Mouse (Mus musculus) forebrain, postnatal 0 days (tissue): Measurements from ENCODE around the gene Nlrc5. TPM values are rescaled to one million over a fixed set of nuclear protein-coding genes. Genes with fewer than 3 reads are reported as not detected.

Source experiments
- ATAC-seq: fragments of 200-750 bp; cut with Nextera tagmentation; 2 replicates; pipeline ENCODE4 v1.8.0; 2017; ENCODE audit warnings: mild to moderate bottlenecking, moderate library complexity
- DNase-seq: peaks from one replicate; pipeline ENCODE4 v3.0.0-alpha.2; 2015
- H3K27ac ChIP-seq: fragments of 300-500 bp; sonication (generic); 2 replicates; pipeline ENCODE4 v1.5.1; 2014; ENCODE audit warnings: low read depth, mild to moderate bottlenecking, antibody characterized with exemption, low read length, moderate library complexity, mixed read lengths
- H3K27me3 ChIP-seq: fragments of 300-500 bp; sonication (generic); 2 replicates; pipeline ENCODE4 v1.6.1; 2014; ENCODE audit warnings: mild to moderate bottlenecking, low read length, mixed read lengths; ENCODE audit not compliant: insufficient read depth
- H3K36me3 ChIP-seq: fragments of 300-500 bp; sonication (generic); 2 replicates; pipeline ENCODE4 v1.6.1; 2014; ENCODE audit warnings: mild to moderate bottlenecking, moderate library complexity; ENCODE audit not compliant: insufficient read depth
- H3K4me1 ChIP-seq: fragments of 300-500 bp; sonication (generic); 2 replicates; pipeline ENCODE4 v1.6.1; 2014; ENCODE audit warnings: antibody characterized with exemption; ENCODE audit not compliant: insufficient read depth
- H3K4me2 ChIP-seq: fragments of 300-500 bp; sonication (generic); 2 replicates; pipeline ENCODE4 v1.6.1; 2014; ENCODE audit warnings: low read depth, mild to moderate bottlenecking, moderate library complexity
- H3K4me3 ChIP-seq: fragments of 300-500 bp; sonication (generic); 2 replicates; pipeline ENCODE4 v1.5.1; 2014; ENCODE audit warnings: low read depth, low read length, mixed read lengths
- H3K9ac ChIP-seq: fragments of 300-500 bp; sonication (generic); 2 replicates; pipeline ENCODE4 v1.6.1; 2014; ENCODE audit warnings: mild to moderate bottlenecking
- H3K9me3 ChIP-seq: fragments of 300-500 bp; sonication (generic); 2 replicates; pipeline ENCODE4 v1.6.1; 2016; ENCODE audit warnings: low read length
- CTCF ChIP-seq: sonication (generic); IDR thresholded peaks from 2 replicates; pipeline ENCODE4 v1.5.1; 2016; ENCODE audit warnings: antibody characterized with exemption, control low read depth, low read depth
- WGBS: fragments of 180-500 bp; shearing (Covaris S2); extraction: QIAGEN DNeasy Blood & Tissue Kit; methylation state at CpG from one replicate; pipeline ENCODE4 v1.1.7; 2014; 5-methylcytosine and 5-hydroxymethylcytosine counted together
- polyA plus RNA-seq: library from polyadenylated mRNA; unstranded; fragments of >200 nt; fragmentation: Nextera tagmentation; extraction: Ambion mirVana; gene quantifications from 2 replicates; pipeline ENCODE4 v1.2.1, GENCODE M21; 2015
- total RNA-seq: library from RNA; depleted of rRNA; stranded (reverse); fragments of >200 nt; gene quantifications from 2 replicates; pipeline ENCODE4 v1.2.3, GENCODE M21; 2014

Nlrc5 gene
- total and polyA plus RNA-seq, 2 experiments from 2014 or later: 0.36 to 1.6 TPM

DNA sequence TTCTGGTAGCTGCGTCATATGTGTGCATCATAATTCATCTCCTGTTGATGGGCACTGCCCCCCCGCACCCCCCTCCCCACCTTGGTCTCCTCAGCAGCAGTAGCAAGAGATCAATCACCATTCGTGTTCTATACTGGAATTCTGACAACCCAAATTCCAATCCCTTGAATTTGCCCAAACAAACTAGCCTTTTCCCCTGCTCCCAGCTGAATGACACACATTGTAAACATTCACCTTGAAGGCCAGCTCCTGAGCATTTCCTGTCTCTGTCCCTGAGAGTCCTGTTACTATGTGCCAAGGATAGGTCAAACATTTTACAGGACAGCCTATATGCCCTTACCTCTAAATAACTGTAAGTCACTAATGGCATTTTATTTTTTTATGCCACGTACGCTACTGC, 21.9 kb downstream of the Nlrc5 start:
- Histone ChIP-seq H3K27me3 (no peaks in the 10 kb centered on the region), H3K9ac (no peak overlapping the region), H3K4me3 (no peak overlapping the region), H3K9me3 (no peaks in the 10 kb centered on the region), H3K27ac (no peak overlapping the region), H3K4me1 (no peaks in the 10 kb centered on the region), H3K4me2 (no peak overlapping the region), H3K36me3 (no peaks in the 10 kb centered on the region)
- TF ChIP-seq CTCF: no peak
- no peak for ATAC-seq
- DNase-seq: no peak
- WGBS: 87% methylated on average over 5 of the region's 5 CpGs

- no peak for TF ChIP-seq CTCF
- Histone ChIP-seq H3K4me2 (no peak overlapping the region), H3K9ac (no peak overlapping the region), H3K27me3 (no peaks in the 10 kb centered on the region), H3K4me1 (no peaks in the 10 kb centered on the region), H3K36me3 (no peaks in the 10 kb centered on the region), H3K9me3 (no peaks in the 10 kb centered on the region), H3K4me3 (no peak overlapping the region), H3K27ac (no peak overlapping the region)
- 69% methylated on average over 2 of the region's 2 CpGs for WGBS
- ATAC-seq (no peak), DNase-seq (no peak)
Measured at GRCm38 (mm10) chr8:94458567-94458966, 24.4 kb downstream of the Nlrc5 start.

GRCm38 (mm10) chr8:94469656-94470055, 35.5 kb downstream of the Nlrc5 start:
- Histone ChIP-seq H3K36me3 (no peaks in the 10 kb centered on the region), H3K4me3 (no peak overlapping the region), H3K27me3 (no peaks in the 10 kb centered on the region), H3K9ac (no peak overlapping the region), H3K4me1 (no peaks in the 10 kb centered on the region), H3K27ac (no peak overlapping the region), H3K9me3 (no peaks in the 10 kb centered on the region), H3K4me2 (no peak overlapping the region)
- 74% methylated on average over 5 of the region's 5 CpGs for WGBS
- TF ChIP-seq CTCF: no peak
- DNase-seq: no peak
- ATAC-seq: no peak

DNA sequence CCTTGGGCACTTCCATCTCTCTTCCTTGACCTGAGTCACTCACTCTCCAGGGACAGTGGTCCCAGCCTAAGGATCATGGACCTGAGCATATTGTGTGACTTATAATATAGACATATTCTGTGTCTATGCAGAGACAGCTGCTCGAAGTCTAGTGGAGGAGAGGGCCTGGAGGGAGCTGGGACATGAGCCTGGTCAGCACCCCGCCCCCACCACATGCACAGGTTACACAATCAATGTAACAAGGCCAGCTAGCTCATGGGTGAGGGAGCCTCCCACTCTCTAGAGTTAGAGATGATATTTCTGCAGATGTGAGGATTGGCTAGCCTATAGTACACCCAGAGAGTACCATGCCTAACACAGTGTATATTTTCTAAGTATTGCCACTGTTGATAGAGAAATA, 36.6 kb downstream of the Nlrc5 start:
- Histone ChIP-seq H3K36me3 (no peaks in the 10 kb centered on the region), H3K27ac (no peak overlapping the region), H3K4me3 (no peak overlapping the region), H3K4me2 (no peak overlapping the region), H3K9ac (no peak overlapping the region), H3K9me3 (no peaks in the 10 kb centered on the region), H3K4me1 (no peaks in the 10 kb centered on the region), H3K27me3 (no peaks in the 10 kb centered on the region)
- DNase-seq (no peak), ATAC-seq (no peak)
- 78% methylated on average over 2 of the region's 2 CpGs for WGBS
- TF ChIP-seq CTCF: no peak

DNA sequence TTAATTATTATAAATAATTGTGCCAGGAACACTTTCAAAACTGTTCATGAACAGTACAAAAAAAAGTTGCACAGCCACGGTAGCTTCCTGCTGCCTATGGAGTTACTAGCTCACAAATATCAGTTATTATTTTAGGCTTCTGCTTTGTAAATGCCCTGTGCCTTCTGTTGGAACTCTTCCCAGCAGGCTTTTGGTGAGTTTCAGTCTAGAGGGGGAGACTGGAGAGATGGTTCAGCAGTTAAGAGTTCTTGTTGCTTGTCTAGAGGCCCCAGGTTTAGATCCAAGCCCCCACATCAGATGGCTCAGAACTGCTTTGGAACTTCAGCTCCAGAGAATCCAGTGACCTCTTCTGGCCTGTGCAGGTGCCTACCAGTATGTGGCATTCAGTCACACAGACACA, 37.1 kb downstream of the Nlrc5 start:
- Histone ChIP-seq H3K4me3 (no peak overlapping the region), H3K27ac (no peak overlapping the region), H3K4me1 (no peaks in the 10 kb centered on the region), H3K27me3 (no peaks in the 10 kb centered on the region), H3K9ac (no peak overlapping the region), H3K4me2 (no peak overlapping the region), H3K9me3 (no peaks in the 10 kb centered on the region), H3K36me3 (no peaks in the 10 kb centered on the region)
- 70% methylated on average over 1 of the region's 1 CpGs for WGBS
- no peak for ATAC-seq
- no peak for TF ChIP-seq CTCF
- DNase-seq: no peak

DNA sequence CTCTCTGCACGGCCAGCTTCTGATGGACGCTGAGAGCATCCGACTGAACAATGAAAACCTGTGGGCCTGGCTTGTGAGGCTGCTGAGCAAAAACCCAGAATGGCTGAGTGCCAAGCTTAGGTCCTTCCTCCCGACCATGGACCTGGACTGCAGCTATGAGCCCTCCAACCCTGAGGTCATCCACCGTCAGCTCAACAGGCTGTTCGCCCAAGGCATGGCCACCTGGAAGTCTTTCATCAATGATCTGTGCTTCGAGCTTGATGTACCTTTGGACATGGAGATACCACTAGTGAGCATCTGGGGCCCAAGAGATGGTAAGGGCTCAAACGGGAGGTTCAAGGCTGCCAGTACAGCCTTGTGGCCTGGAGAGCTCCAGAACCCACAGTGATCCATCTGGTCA, 38.6 kb downstream of the Nlrc5 start:
- WGBS: 87% methylated on average over 8 of the region's 8 CpGs

DNA sequence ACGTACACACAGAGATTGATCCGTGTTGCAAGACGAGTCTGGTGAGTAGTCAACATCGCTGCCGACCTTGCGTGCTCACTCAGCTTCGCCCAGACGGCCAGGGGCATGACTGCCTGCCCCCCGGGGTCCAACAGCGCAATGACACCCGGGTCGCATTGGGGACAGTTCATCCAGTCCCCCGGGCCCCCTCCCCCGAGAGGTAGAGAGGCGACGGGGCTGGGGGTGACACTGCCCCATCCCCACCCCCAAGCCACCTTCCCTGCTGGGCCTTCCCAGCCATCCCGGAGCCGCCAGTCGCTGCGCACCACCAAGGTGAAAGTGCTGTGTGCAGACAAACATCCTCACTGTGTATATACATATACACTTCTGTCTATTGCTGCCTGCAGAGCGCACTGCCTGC, 39.3 kb downstream of the Nlrc5 start:
- WGBS: 84% methylated on average over 21 of the region's 21 CpGs
- no peak for TF ChIP-seq CTCF

More for the DNA sequence above, 38.6 kb downstream of the Nlrc5 start:
- Histone ChIP-seq H3K36me3 (no peaks in the 10 kb centered on the region), H3K9ac (no peak overlapping the region), H3K27ac (no peak overlapping the region), H3K27me3 (no peaks in the 10 kb centered on the region), H3K4me2 (no peak overlapping the region), H3K9me3 (no peaks in the 10 kb centered on the region), H3K4me1 (no peaks in the 10 kb centered on the region), H3K4me3 (no peak overlapping the region)
- ATAC-seq (no peak), DNase-seq (no peak)
- TF ChIP-seq CTCF: no peak

GRCm38 (mm10) chr8:94475786-94476185, 41.6 kb downstream of the Nlrc5 start:
- WGBS: 86% methylated on average over 8 of the region's 8 CpGs

More for the DNA sequence above, 39.3 kb downstream of the Nlrc5 start:
- Histone ChIP-seq H3K9ac (no peak overlapping the region), H3K27ac (no peak overlapping the region), H3K36me3 (no peaks in the 10 kb centered on the region), H3K9me3 (no peaks in the 10 kb centered on the region), H3K4me2 (no peak overlapping the region), H3K27me3 (no peaks in the 10 kb centered on the region), H3K4me3 (no peak overlapping the region), H3K4me1 (no peaks in the 10 kb centered on the region)
- ATAC-seq (no peak), DNase-seq (no peak)

More at GRCm38 (mm10) chr8:94475786-94476185, 41.6 kb downstream of the Nlrc5 start:
- Histone ChIP-seq H3K36me3 (no peaks in the 10 kb centered on the region), H3K9me3 (no peaks in the 10 kb centered on the region), H3K9ac (no peak overlapping the region), H3K27ac (no peak overlapping the region), H3K4me1 (no peaks in the 10 kb centered on the region), H3K4me2 (no peak overlapping the region), H3K4me3 (no peak overlapping the region), H3K27me3 (no peaks in the 10 kb centered on the region)
- ATAC-seq (no peak), DNase-seq (no peak)
- no peak for TF ChIP-seq CTCF
